ENCODE assay signal across 20 mouse cellular contexts in genomic region chr12:80285890-80286289, GRCm38 (mm10). TPM values are rescaled to one million over a fixed set of nuclear protein-coding genes. Genes with fewer than 3 reads are reported as not detected.
DNase-seq lines count a peak whose midpoint lies in the region; ATAC-seq lines count a peak whose summit lies in the region.
"Had no signal": no experiment of that assay in that cellular context is flagged by ENCODE, and none has a peak within 500 bp of the region (broad histone marks: within the 10 kb centered on the region; RNA-seq: fewer than 3 reads in every experiment).

No protein-coding gene starts in this region.

- DNase-seq in ZHBTc4 (ENCODE audit: low read depth, low spot score), result peak; percentile 75
- DNase-seq in kidney, postnatal 25 days, result no peak
- no peak for DNase-seq in thymus, postnatal 10 days (ENCODE audit: low spot score in 2 of 2)
- DNase-seq in Muller cell, postnatal 12 days (ENCODE audit: inconsistent ontology term), result no peak
- DNase-seq: adrenal gland, adult 8-10 months; cerebellum, adult 9-11 months; heart, adult 2 months; kidney, adult 2 months; layer of hippocampus, postnatal 36 days; liver, embryonic 13.5 days; lung, adult 18-20 months; lung, postnatal 4 days; right cerebral cortex, postnatal 25 days had no signal

- peak; percentile 76 for ATAC-seq in CD4-positive, CD25-positive, alpha-beta regulatory T cell, adult 4 months
- ATAC-seq in megakaryocyte, adult 5-6 weeks (ENCODE audit: poor library complexity, severe bottlenecking), result peak; percentile 58
- no peak for ATAC-seq in megakaryocyte-erythroid progenitor cell, adult 5-6 weeks (replicated peaks; ENCODE audit: low FRiP score, low TSS enrichment, poor library complexity, severe bottlenecking)
- ATAC-seq: forebrain, embryonic 15.5 days; intestine, embryonic 15.5 days; lung, postnatal 0 days; midbrain, embryonic 15.5 days had no signal

RNA-seq across cellular contexts. Expression of gene Actn1, which starts 25.7 kb away (rescaled TPM):
- polyA plus RNA-seq in CD4-positive, CD25-positive, alpha-beta regulatory T cell, adult 4 months (2017; shearing (Covaris generic)), result 10 to 100 TPM; 47.8 to 47.9 TPM
- total RNA-seq in megakaryocyte, adult 5-6 weeks (2015), result 31.2 and 38.6 TPM in 2 replicates
- total RNA-seq in megakaryocyte, adult 5-6 weeks (2017), result 30.9 and 52.5 TPM in 2 replicates
- 0.96 and 7.6 TPM in 2 replicates for total RNA-seq in megakaryocyte-erythroid progenitor cell, adult 5-6 weeks (2014; fragmentation: Nextera tagmentation)
- 4.9 and 7.2 TPM in 2 replicates for total RNA-seq in megakaryocyte-erythroid progenitor cell, adult 5-6 weeks (2017)
